8 mouse cellular contexts compared by ENCODE assay signal in genomic region chr5:34288154-34288716, GRCm38 (mm10). TPM values are rescaled to one million over a fixed set of nuclear protein-coding genes. Genes with fewer than 3 reads are reported as not detected.
DNase-seq lines count a peak whose midpoint lies in the region; ATAC-seq lines count a peak whose summit lies in the region.

TSS of gene Zfyve28 (minus strand) at chr5:34288449.
TSS of gene Cfap99 (plus strand) at chr5:34288600.

- peaks cover 15% of the 10 kb centered on the region for H3K4me1 ChIP-seq in hindbrain, embryonic 16.5 days (ENCODE audit: control insufficient read depth, insufficient read depth, low read depth, low read length)

- peak within 1 kb of the TSS; percentile 81 for H3K4me3 ChIP-seq in hindbrain, embryonic 16.5 days (ENCODE audit: low read length)

- ATAC-seq in hindbrain, embryonic 16.5 days, result peak; percentile 99

- H3K27ac ChIP-seq in hindbrain, embryonic 16.5 days (ENCODE audit: low read depth, low read length), result peak within 1 kb of the TSS; percentile 73

- 0% methylated on average over 71 of the region's 83 CpGs for WGBS in hindbrain, embryonic 16.5 days

- peak; percentile 98 for DNase-seq in Muller cell, postnatal 12 days (ENCODE audit: inconsistent ontology term)
- DNase-seq in cerebellum, postnatal 10 days, result peak; percentile 97 to 99
- peak; percentile 85 to 88 for DNase-seq in frontal cortex, postnatal 25 days (ENCODE audit: low spot score in 2 of 2)
- DNase-seq in left cerebral cortex, adult 11 months (ENCODE audit: low spot score), result peak; percentile 93
- peak; percentile 44 for DNase-seq in lung, postnatal 25 days (ENCODE audit: low spot score)
- peak; percentile 98 for DNase-seq in right cerebral cortex, adult 18-20 months
- peak; percentile 73 for DNase-seq in urinary bladder, postnatal 14 days (ENCODE audit: low spot score)

- peaks cover 9% of the 10 kb centered on the region for H3K27me3 ChIP-seq in hindbrain, embryonic 16.5 days (replicated peaks; ENCODE audit: control insufficient read depth, insufficient read depth, low read length)

- H3K9ac ChIP-seq in hindbrain, embryonic 16.5 days (ENCODE audit: low read depth, low read length), result peak within 1 kb of the TSS; percentile 79

- H3K4me2 ChIP-seq in hindbrain, embryonic 16.5 days (ENCODE audit: low read length), result peak within 1 kb of the TSS; percentile 72

- no peaks in the 10 kb centered on the region for H3K36me3 ChIP-seq in hindbrain, embryonic 16.5 days (ENCODE audit: control insufficient read depth, insufficient read depth, low read length)

- no peaks in the 10 kb centered on the region for H3K9me3 ChIP-seq in hindbrain, embryonic 16.5 days (ENCODE audit: control insufficient read depth, low read length)

RNA-seq across cellular contexts. Expression of gene Zfyve28, which starts in this region (rescaled TPM):
- polyA plus RNA-seq in hindbrain, embryonic 16.5 days (2015; fragmentation: Nextera tagmentation; extraction: Ambion mirVana), result 4.6 and 5.2 TPM in 2 replicates

RNA-seq across cellular contexts. Expression of gene Cfap99, which starts in this region (rescaled TPM):
- polyA plus RNA-seq in hindbrain, embryonic 16.5 days (2015; fragmentation: Nextera tagmentation; extraction: Ambion mirVana), result 0.19 TPM in 1 of 2 replicates, not detected in the other

Comparison
In these comparisons a context has a peak if more than half of its experiments do, and no peak if none do; other contexts are left out.
1. Peak in every context shown above with its lines: DNase-seq, ATAC-seq, H3K4me3 ChIP-seq and H3K27ac ChIP-seq.
2. DNase-seq: peak in every context shown above with its lines; median percentile 98 in Muller cell, postnatal 12 days; 98 in cerebellum, postnatal 10 days; 98 in right cerebral cortex, adult 18-20 months; 93 in left cerebral cortex, adult 11 months; 86 in frontal cortex, postnatal 25 days; 73 in urinary bladder, postnatal 14 days; 44 in lung, postnatal 25 days.